ENCODE assay signal across 8 mouse cellular contexts in the genomic region with DNA sequence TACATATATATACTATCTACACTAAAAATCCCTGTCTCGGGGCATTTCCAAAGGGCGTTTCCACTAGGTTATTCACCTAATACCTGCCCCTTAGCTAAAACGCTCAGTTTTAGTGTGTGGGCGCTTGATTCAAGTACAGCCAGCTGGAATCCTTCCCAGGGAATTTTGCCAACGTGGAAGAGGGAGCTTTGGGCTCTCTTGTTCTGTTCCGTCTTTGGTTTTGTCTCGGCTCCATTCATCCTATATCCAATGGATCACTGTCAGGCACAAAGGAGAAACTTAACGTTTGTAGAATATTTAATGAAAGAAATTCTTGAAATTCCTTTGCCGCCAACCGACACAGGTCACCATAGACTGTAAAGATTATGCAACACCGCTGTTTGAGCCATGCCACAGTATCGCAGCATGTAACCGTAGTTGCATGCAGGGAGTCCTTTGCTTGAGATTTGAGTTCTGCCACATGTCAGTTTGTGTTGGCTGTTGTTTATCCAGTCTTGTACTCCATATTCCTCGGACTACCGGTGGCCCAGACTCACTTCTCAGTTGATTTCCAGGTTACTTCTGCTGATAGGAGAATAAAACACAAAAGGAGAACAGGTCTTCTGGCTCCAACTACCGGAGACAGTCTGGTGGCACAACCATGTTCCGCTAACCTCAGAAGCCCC. TPM values are rescaled to one million over a fixed set of nuclear protein-coding genes. Genes with fewer than 3 reads are reported as not detected.
A peak's percentile ranks its signal among the peaks of the same experiment; 100 is the strongest.
DNase-seq lines count a peak whose midpoint lies in the region; ATAC-seq and TF ChIP-seq lines count a peak whose summit lies in the region.

No protein-coding gene starts in this region.

- no peaks in the 10 kb centered on the region for H3K9me3 ChIP-seq in kidney, embryonic 15.5 days (replicated peaks)
- no peaks in the 10 kb centered on the region for H3K9me3 ChIP-seq in lung, postnatal 0 days (ENCODE audit: low read length)

- peak overlapping the region; percentile 22; the same call in 1 of the 2 replicates for H3K4me2 ChIP-seq in kidney, embryonic 15.5 days
- H3K4me2 ChIP-seq in lung, postnatal 0 days (replicated peaks; ENCODE audit: low read depth, low read length) = peak overlapping the region; percentile 25

- TF ChIP-seq POLR2A in small intestine, adult 2 months (IDR thresholded peaks at IDR 0.05; ENCODE audit: low read depth, low read length) = no peak

- no peak overlapping the region for H3K9ac ChIP-seq in kidney, embryonic 15.5 days
- H3K9ac ChIP-seq in lung, postnatal 0 days (replicated peaks; ENCODE audit: low read depth) = no peak overlapping the region

- intact Hi-C loops in gastrocnemius, postnatal 14 days (cut with DNase I; ENCODE audit: low total_unique reads) = no loop called here
- intact Hi-C loops in gastrocnemius, postnatal 36 days (cut with DNase I) = no loop called here

- peaks cover 3% of the 10 kb centered on the region; the same call in 1 of the 2 replicates for H3K4me1 ChIP-seq in kidney, embryonic 15.5 days
- H3K4me1 ChIP-seq in lung, postnatal 0 days (ENCODE audit: insufficient read depth, low read depth, low read length) = no peaks in the 10 kb centered on the region; the same call in 1 of the 2 replicates
- H3K4me1 ChIP-seq in small intestine, adult 2 months (ENCODE audit: control insufficient read depth, insufficient read depth, insufficient read length, low read length) = peaks cover 5% of the 10 kb centered on the region; the same call in 1 of the 2 replicates

- ATAC-seq in kidney, embryonic 15.5 days (replicated peaks; ENCODE audit: low FRiP score) = 0 out of 2 replicates have a peak, but pooled peaks have one; percentile 43
- ATAC-seq in lung, postnatal 0 days = peak; percentile 70
- no peak for ATAC-seq in erythroblast, adult 5-6 weeks (replicated peaks; ENCODE audit: low FRiP score, poor library complexity, severe bottlenecking)

- H3K4me3 ChIP-seq in kidney, embryonic 15.5 days (replicated peaks) = no peak overlapping the region
- no peak overlapping the region; the same call in 1 of the 2 replicates for H3K4me3 ChIP-seq in lung, postnatal 0 days (ENCODE audit: low read depth, low read length)
- H3K4me3 ChIP-seq in small intestine, adult 2 months (ENCODE audit: low read depth, low read length) = peak overlapping the region; percentile 15; the same call in 1 of the 2 replicates

- H3K27me3 ChIP-seq in kidney, embryonic 15.5 days = no peaks in the 10 kb centered on the region
- H3K27me3 ChIP-seq in lung, postnatal 0 days (replicated peaks; ENCODE audit: insufficient read depth, low read length) = no peaks in the 10 kb centered on the region
- H3K27me3 ChIP-seq in small intestine, adult 2 months (ENCODE audit: control insufficient read depth, insufficient read depth, low read length) = no peaks in the 10 kb centered on the region

- peak; percentile 16 for DNase-seq in gastrocnemius, postnatal 14 days
- no peak for DNase-seq in gastrocnemius, postnatal 36 days
- DNase-seq in adrenal gland, postnatal 36 days = peak; percentile 73
- peak; percentile 75 for DNase-seq in gonadal fat pad, adult 2 months (ENCODE audit: low read depth)
- DNase-seq in lung, postnatal 0 days (ENCODE audit: low spot score) = peak; percentile 65

- TF ChIP-seq CTCF in lung, postnatal 0 days (IDR thresholded peaks at IDR 0.05) = no peak
- no peak for TF ChIP-seq CTCF in small intestine, adult 2 months (IDR thresholded peaks at IDR 0.05; ENCODE audit: extremely low read depth, insufficient read length, insufficient replicate concordance, low read depth, low read length)

- no peaks in the 10 kb centered on the region for H3K36me3 ChIP-seq in kidney, embryonic 15.5 days
- no peaks in the 10 kb centered on the region for H3K36me3 ChIP-seq in lung, postnatal 0 days (ENCODE audit: insufficient read depth, low read length)
- no peaks in the 10 kb centered on the region for H3K36me3 ChIP-seq in small intestine, adult 2 months (ENCODE audit: control insufficient read depth, insufficient read depth, low read length)

- WGBS in kidney, embryonic 15.5 days = 65% methylated on average over 17 of the region's 17 CpGs
- 25% methylated on average over 17 of the region's 17 CpGs for WGBS in lung, postnatal 0 days
- WGBS in small intestine, adult 2 months = 22% methylated on average over 17 of the region's 17 CpGs

- no peak; the same call in 1 of the 2 replicates for TF ChIP-seq EP300 in lung, postnatal 0 days (IDR thresholded peaks at IDR 0.05)

- no peak overlapping the region for H3K27ac ChIP-seq in kidney, embryonic 15.5 days
- no peak overlapping the region for H3K27ac ChIP-seq in lung, postnatal 0 days (ENCODE audit: low read length)
- H3K27ac ChIP-seq in small intestine, adult 2 months (ENCODE audit: insufficient read depth, low read depth, low read length) = 0 out of 2 replicates have a peak overlapping the region, but pooled peaks have one; percentile 15

RNA-seq across cellular contexts. Expression of gene Sap30, which starts 11.3 kb away (rescaled TPM):
- total RNA-seq in gastrocnemius, postnatal 14 days (2021) = 10 to 100 TPM; 16.7 to 26.8 TPM
- total RNA-seq in gastrocnemius, postnatal 36 days (2021) = 10 to 100 TPM; 11.7 to 14.2 TPM
- total RNA-seq in adrenal gland, postnatal 36 days (2021) = 10 to 100 TPM; 11.2 to 12.4 TPM
- 2.2 and 2.9 TPM in 2 replicates for polyA plus RNA-seq in gonadal fat pad, adult 2 months (2012; rRNA removed)
- 35.9 and 37.0 TPM in 2 replicates for polyA plus RNA-seq in kidney, embryonic 15.5 days (2015; fragmentation: Nextera tagmentation; extraction: Ambion mirVana)
- polyA plus RNA-seq in lung, postnatal 0 days (2015; fragmentation: Nextera tagmentation; extraction: Ambion mirVana) = 17.3 and 18.5 TPM in 2 replicates
- polyA plus RNA-seq in small intestine, adult 2 months (2012; rRNA removed) = 12.2 and 17.9 TPM in 2 replicates
- total RNA-seq in erythroblast, adult 5-6 weeks (2015; ENCODE audit: low replicate concordance) = 13.8 and 19.9 TPM in 2 replicates
- 13.5 and 35.7 TPM in 2 replicates for total RNA-seq in erythroblast, adult 5-6 weeks (2017; ENCODE audit: low replicate concordance)

RNA-seq across cellular contexts. Expression of gene Hmgb2, which starts 12.7 kb away (rescaled TPM):
- 10 to 100 TPM; 19.2 to 21.8 TPM for total RNA-seq in gastrocnemius, postnatal 14 days (2021)
- total RNA-seq in gastrocnemius, postnatal 36 days (2021) = 1 to 10 TPM; 5.0 to 7.4 TPM
- total RNA-seq in adrenal gland, postnatal 36 days (2021) = 10 to 100 TPM; 15.0 to 24.7 TPM
- polyA plus RNA-seq in gonadal fat pad, adult 2 months (2012; rRNA removed) = 2.9 and 5.8 TPM in 2 replicates
- 478 and 554 TPM in 2 replicates for polyA plus RNA-seq in kidney, embryonic 15.5 days (2015; fragmentation: Nextera tagmentation; extraction: Ambion mirVana)
- 94.8 and 106 TPM in 2 replicates for polyA plus RNA-seq in lung, postnatal 0 days (2015; fragmentation: Nextera tagmentation; extraction: Ambion mirVana)
- 3.7 and 7.9 TPM in 2 replicates for polyA plus RNA-seq in small intestine, adult 2 months (2012; rRNA removed)
- total RNA-seq in erythroblast, adult 5-6 weeks (2015; ENCODE audit: low replicate concordance) = 217 and 220 TPM in 2 replicates
- 219 and 371 TPM in 2 replicates for total RNA-seq in erythroblast, adult 5-6 weeks (2017; ENCODE audit: low replicate concordance)

RNA-seq across cellular contexts. Expression of gene Scrg1, which starts 43.3 kb away (rescaled TPM):
- not detected for total RNA-seq in gastrocnemius, postnatal 14 days (2021)
- total RNA-seq in gastrocnemius, postnatal 36 days (2021) = not detected
- total RNA-seq in adrenal gland, postnatal 36 days (2021) = under 1 TPM in 1 of 2 experiments, not detected in 1; 0.46 TPM
- not detected in 2 replicates for polyA plus RNA-seq in gonadal fat pad, adult 2 months (2012; rRNA removed)
- 0.39 TPM in 1 of 2 replicates, not detected in the other for polyA plus RNA-seq in kidney, embryonic 15.5 days (2015; fragmentation: Nextera tagmentation; extraction: Ambion mirVana)
- 0.47 and 0.55 TPM in 2 replicates for polyA plus RNA-seq in lung, postnatal 0 days (2015; fragmentation: Nextera tagmentation; extraction: Ambion mirVana)
- polyA plus RNA-seq in small intestine, adult 2 months (2012; rRNA removed) = not detected in 2 replicates
- total RNA-seq in erythroblast, adult 5-6 weeks (2015; ENCODE audit: low replicate concordance) = 2.5 TPM in 1 of 2 replicates, not detected in the other
- total RNA-seq in erythroblast, adult 5-6 weeks (2017; ENCODE audit: low replicate concordance) = 2.2 and 4.2 TPM in 2 replicates

Comparison
In these comparisons a context has a peak if more than half of its experiments do, and no peak if none do; other contexts are left out.
1. DNase-seq: peak in gastrocnemius, postnatal 14 days (single experiment), adrenal gland, postnatal 36 days (2 of 2), gonadal fat pad, adult 2 months (single experiment) and lung, postnatal 0 days (single experiment); none in gastrocnemius, postnatal 36 days (0 of 2).
2. RNA of gene Hmgb2, which starts 12.7 kb away (total RNA-seq): 217 to 371 TPM in erythroblast, adult 5-6 weeks; 15.0 to 24.7 TPM in adrenal gland, postnatal 36 days, 19.2 to 21.8 TPM in gastrocnemius, postnatal 14 days and 5.0 to 7.4 TPM in gastrocnemius, postnatal 36 days; every median in the first group is over 4 times any median in the second.